Mouse (Mus musculus): ENCODE data around the gene Zfp512b.

Zfp512b gene

DNA sequence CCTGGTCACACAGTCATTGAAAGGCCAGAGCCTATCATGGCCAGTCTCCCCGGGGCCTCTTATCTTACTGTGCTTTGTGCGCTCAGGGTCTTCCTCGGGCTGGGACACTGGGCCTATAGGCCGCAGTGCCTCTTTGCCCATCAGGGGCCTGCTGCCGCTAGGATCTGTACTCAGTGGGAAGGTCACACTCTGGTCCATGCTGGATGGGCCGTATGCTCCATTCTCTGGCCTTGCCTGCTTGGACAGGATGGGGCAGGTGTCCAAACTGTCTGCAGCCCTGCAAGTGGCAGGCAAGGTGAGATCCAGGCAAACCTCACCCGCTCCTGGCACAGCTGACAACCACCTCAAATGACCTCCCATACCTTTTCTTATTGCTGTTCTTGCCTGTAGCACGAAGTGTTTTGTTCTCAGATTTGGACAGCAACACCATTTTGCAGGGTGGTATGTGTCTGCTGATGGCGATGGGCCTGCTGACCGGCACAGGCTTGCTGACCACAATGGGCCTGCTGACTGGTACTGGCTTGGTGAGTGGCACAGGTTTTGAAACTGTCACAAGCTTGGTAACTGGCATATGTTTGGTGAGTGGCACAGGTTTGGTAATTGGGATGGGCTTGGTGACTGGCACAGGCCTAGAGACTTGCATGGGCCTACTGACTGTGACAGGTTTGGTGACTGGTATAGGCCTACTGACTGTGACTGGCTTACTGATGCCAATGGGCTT lies 3.4 kb downstream of the Zfp512b start:
- no peak for DNase-seq

DNA sequence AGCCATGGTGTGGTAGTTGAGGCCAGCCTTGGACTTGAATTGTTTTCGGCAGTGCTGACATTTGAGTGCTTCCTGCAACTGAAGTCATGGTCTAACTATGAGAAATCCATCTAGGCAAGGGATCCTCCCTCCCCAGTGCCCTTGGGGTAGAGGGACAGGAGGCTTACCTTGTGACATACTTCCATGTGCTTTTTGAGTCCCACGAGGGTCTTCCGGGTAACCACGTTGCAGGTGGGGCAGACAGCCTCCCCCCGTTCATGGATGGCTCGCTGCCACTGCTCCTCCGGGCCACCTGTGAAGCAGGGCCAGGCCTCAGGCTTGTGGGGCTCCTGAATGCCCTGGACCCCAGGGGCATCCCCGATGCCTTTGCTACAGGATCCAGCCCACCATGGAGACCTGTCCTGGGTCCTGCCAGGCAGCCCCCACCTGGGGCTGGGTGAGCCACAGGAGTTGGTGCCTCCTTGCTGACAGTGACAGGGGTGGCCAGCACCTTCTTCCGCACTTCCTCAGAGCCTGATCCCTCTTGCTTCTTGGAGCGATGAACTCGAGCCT lies 4.3 kb downstream of the Zfp512b start:
- DNase-seq, result no peak

DNA sequence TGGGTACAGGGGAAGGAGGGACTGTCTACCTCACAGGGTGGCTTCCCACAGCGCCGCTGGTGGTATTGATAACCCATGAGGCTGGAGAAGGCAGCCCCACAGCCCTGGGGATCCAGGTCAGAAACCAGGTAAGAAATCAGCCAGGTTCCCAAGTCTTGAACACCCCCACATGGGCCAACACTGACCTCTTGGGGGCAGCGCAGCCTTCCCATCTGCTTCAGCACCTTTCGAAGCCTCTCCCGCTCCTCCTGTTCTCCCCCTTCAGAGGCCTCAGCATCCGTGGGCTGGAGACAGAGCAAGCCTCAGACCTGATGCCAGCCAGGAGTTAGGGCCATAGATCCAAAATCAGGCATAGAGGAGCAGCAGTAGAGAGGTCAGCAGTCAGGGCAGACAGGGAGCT lies 4.8 kb downstream of the Zfp512b start:
- DNase-seq, result no peak

DNA sequence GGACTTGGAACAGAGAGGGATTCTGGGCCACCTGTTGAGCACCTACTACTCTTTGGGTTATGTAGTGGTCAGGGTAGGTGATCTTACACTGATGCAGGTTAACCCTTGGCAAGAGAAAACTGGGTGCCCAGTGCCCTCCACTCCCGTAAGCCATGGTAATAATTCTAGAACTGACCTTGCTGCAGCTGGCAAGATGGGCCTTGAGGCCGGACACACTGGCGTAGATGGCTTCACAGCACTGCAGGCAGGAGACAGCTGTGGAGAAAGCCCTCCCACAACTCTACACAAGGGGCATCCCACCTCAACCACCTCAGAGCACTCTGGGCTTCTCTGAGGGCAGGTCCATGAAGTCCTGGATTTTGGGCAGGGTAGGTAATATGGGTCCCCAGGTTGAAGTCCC lies 6.5 kb downstream of the Zfp512b start:
- no peak for DNase-seq

DNA sequence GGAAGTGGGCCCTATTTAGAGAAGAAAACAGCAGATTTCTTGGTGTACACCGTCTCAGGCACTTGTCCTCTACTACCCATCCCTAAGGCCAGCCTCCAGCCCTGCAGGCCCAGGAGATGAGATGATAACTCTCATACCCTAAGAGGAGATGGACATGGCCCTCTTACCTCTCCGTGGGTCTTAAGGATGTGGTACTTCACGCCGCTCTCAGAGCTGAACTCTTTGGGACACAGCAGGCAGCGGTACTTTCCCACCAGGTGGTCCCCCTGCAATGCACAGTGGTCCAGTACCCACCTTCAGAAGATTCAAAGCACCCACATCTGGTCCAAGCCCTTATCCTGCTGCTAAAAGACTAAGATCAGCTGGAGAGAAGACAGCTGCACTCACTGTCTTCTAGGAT lies 7.1 kb downstream of the Zfp512b start:
- no peak for DNase-seq

DNA sequence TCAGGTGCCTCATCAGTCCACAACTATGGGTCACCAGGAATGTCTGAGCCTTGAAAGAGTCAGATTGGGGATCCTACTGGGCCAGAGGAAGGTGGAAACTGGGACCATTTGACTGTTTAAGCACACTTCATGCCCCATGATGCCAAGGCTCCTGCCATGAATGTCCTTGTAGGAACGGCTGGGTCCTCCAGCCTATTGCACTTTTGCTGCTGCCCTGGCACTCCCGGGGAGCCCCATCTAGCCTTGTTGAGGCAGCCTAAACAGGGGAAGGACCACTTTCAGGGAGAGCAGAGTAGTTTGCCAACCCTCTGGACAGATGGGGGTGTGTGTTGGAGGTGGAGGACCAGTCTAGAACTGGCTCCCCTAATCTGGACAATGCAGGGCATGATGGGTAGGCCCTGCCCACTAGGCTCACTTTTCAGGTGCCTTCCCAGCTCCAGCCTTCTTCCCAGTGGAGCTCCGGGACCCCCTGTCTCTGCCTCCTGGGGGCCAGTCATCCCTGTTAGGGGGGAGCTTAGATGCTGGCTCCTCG lies 8.1 kb downstream of the Zfp512b start, which contains the start of gene Uckl1:
Uckl1 (minus strand) TSS at position 482 of the 532 bp plus-strand sequence.
- DNase-seq, result no peak

DNA sequence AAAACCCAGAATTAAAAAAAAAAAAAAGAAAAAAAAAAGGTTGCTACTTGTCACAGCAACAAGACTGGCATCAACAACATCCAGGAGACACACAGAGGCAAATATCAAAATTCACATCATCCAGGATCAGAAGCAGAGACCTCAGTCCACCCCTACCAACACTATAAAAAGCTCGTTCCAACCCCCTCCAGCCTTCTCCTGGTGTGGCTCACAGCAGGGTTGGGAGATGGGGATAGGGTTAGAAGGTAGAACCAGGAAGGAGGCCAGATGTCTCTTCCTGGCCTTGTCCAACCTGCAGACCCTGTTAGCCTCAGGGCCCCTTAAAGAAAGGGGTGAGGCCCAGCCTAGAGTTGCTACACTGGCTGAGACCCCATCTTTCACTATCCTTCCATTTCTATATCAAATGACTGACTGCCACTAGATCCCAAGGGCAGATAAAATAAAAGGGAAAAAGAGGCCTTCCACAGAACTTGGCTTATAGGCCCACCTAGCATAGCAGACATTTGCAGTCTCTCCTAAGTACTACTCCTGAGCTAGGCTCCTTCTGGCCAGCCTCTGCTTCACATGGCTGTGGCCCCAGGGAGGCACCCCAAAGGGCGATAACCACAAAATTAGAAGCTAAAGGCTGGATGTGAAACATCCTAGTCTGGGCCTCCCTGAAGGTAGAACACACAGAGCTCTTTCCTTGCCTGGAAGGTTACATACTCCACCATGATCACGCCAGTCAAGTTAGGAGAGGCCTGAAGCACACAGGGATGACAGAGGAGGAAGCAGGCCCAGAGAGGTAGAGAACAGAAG lies 8.9 kb downstream of the Zfp512b start:
- no peak for DNase-seq

DNA sequence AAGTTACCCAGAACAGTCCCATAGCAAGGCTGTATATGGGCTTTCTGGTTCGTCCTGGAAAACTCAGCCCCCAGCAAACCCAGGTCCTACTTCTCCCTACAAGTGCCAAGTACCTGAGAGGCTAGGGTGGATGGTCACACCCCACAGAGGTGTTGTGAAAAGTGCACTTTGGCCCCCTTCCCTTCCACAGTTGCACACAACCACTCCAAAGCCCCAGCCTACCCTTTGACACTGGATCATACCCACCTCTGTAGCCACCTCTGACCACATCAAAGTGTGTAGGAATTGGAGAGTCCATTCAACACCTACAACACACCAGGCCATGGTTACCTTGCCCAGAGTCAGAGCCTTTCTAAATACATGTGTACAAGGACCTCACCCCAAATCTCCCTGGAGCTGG lies 9.7 kb downstream of the Zfp512b start:
- DNase-seq, result no peak

DNA sequence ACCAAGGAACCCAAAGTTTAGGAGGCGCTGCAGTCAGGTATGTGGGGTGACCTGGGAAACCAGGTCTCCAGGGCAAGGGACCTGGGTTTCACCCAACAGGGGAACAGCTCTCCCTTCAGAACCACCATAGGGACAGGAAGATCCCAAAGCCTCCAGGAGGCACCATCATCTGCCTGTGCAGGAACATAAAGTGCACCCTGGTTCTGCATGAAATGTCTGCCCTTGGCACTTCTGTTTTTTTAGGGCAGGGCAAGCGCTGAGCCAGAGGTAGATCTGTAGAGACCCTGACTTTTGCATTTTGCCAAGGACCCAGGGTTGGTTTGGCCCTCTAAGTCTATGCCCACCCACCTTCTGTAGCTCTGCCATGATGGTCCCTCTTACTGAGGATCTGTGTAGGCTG lies 10.2 kb downstream of the Zfp512b start:
- DNase-seq, result no peak

DNA sequence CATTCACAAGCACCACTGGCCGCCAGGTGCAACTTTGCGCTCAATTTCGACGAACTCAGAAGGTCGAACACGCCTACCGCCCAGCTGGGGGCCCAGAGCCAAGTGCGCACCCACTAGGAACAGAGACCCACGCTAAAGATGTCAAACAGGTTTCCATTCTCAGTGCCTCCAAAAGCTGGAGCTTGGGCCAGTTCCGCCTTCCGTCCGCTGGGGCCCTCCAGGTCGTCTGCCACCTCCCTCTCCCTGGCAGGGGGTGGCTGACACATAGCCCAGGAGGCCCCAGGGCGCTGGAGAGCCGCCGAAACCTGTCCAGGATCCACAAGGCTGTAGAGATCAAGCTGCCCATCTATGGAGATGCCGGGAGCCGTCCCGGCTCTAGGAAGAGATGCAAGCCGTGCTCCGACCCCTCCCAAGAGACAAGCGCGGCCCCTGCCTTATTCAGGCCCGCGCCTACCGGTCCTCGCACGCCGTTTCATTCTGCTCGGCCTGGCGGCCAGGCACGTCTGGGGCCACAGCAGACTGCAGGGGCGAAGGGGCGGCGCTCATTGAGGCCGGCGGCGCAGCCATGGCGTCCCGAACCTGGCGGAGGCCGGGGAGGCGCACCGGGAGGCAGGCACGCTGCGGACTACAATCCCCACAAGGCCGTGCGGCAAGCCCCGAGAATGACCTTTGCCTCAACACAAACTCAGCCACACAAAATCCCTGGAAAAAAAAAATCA lies 11.0 kb downstream of the Zfp512b start:
- peak; percentile 89 for DNase-seq

DNA sequence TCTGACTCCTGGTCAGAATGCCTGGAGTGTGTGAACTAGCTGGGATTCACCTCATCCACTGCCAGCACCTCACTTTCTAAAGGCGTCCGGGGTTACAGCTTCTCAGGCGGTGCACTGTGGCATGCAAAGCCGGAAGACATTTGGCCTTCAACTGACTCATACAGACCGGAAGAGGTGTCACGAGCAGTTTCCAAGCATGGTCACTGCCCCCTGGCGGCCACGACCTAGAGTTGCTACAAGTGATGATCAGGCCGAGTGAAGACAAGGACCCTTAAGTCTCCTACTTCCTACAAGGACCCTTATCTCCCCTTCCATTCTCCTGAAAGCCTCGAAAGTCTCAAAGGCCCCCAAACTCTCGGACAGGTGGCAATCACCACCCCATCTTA lies 11.6 kb downstream of the Zfp512b start:
- peak; percentile 87 for DNase-seq

DNA sequence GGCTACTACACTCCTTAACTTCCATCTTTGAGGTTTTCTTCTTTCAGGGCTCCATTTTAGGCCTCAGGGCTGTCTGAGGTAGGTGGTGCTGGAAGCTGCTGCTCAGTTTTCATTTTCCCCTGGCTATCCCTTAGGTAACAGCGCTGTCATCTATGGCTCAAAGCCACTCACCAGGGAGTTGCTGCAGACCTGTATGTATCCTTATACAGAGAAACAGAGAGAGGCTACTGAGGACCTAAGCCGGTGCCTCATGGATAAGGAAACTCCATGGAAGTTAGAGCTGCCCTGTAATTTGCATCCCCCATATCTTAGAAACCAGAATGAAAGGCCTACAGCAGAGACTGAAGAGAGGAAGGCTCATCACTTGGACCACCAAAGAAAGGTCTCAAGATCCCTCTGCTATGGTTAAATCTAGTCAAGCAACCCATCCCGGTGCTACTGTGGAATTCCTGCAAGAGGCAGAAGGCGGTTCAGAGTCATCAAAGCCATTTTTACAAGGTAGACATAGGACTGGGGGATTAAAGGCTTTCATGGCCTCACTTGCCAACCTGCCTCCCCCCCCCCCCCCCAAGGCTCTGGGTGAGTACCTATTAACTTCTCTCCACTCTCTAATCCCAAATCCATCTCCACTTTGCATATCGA lies 12.4 kb downstream of the Zfp512b start:
- no peak for DNase-seq

DNA sequence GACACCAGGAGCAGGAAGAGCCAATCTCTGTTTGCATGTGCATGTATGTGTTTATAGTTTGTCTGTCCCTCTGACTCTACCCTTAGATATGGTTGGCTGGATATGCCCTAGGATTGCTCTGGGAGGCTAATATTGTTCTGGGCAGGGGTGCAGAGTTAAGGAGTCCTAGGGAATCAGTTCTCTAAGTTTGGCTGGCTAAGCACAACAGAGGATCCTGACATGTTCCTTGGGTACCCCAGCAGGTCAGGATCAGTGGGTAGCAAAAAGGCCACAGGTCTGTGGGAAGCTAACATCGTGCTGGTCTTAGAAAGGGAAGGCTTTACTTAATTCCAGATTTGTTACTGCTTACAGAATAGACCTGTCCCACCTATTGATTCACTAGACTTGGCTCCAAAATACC lies 12.9 kb downstream of the Zfp512b start:
- DNase-seq, result no peak

DNA sequence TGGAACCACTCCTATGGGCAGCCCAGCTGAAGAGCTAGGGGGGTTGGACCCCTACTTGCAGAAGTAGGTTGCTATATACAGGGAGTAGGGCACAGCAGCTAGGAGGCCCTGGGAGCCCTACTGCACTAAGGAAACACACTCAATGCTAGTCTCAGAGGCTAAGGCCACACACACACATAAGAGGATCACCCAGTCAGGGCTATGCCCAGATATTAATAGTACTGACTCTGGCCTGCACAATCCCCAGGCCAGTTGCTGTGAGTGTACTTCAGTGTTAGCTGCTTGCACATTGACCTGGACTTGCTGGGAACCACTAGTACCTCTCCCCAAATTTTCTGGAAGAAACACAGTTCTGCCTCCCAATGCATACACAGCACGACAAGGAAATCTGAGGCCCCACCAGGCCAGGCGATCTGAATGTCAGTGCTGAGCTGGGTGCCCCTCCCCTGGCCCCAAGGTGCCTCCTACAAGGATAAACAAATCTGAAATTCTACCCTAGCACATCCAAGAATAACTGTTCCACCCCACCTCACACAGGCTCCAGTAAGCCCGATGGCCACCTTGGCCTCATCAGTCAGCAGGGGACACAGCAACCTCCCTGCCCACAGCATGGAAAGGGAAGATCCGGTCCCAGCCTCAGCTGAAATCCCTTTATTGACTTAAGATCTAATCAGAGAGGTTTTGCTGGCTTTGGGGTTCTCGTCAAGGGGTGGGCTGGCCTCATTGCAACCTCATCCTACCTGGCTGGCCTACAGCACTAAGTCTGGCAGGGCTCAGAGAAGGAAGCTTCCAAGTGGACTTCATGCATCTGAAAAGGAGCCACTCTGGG lies 13.6 kb downstream of the Zfp512b start:
- no peak for DNase-seq

DNA sequence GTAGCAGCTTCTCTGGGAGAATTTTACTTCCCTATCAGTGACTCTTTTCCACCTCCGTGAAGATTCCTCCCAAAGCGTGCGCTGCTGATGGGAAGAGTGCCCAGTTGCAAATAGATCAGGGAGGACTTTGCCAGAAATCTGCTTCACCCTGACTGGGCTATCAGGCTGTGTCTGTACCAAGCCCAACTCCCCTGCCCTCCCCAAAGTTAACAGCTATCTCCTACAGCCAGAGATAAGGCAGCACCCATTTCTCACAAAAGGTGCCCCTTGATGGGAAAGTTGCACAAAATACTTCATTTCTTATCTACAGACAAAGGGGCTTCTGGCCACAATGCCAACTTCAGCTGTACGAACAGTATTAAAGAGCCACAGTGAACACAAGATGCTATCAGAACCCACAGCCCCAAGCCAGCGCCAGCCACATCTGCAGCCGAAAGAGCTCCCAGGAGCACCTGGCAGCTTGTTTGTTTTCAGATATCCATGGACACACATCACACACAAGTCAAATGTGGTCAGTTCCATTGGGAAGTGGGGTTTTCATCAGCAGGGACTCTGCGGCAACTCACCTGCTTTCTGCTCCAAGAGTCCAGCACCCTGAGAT lies 14.5 kb downstream of the Zfp512b start:
- no peak for DNase-seq

DNA sequence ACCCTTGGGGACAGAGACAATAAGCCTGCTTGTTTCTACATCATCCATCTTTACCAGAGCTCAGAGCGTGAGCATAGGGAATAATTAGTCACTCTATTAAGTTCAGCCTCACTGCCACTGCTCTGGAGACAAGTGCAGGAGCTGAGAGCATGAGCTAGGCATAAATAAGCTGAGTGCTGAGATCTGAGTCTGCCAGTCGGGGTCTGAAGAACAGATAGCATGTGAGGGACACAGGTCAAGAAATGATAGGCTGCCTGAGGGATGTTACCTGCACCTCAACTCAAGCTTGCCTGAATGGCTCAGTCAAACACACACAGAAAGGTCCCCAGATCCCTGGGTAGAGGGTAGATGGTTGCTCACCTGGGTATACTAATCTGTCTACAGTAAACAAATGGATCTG lies 15.5 kb downstream of the Zfp512b start:
- no peak for DNase-seq

DNA sequence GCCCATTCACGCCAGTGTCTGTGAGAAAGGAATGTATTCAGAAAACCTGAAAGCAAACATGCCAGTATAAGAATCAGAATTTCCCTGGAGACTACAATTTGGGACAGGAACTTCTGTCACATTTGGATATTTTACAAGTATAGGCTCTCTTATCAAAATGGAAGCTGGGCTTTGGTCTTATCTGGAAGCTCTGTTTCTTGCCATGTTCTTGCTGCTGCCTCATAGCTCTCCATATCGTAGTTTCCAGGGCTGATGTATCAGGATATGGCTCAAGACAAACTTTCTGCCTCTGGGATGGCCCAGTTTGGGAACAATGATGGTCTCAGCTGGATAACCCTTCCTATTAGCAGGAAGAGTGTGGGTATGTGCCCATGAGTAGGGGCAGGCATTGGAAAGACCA lies 16.0 kb downstream of the Zfp512b start:
- no peak for DNase-seq

DNA sequence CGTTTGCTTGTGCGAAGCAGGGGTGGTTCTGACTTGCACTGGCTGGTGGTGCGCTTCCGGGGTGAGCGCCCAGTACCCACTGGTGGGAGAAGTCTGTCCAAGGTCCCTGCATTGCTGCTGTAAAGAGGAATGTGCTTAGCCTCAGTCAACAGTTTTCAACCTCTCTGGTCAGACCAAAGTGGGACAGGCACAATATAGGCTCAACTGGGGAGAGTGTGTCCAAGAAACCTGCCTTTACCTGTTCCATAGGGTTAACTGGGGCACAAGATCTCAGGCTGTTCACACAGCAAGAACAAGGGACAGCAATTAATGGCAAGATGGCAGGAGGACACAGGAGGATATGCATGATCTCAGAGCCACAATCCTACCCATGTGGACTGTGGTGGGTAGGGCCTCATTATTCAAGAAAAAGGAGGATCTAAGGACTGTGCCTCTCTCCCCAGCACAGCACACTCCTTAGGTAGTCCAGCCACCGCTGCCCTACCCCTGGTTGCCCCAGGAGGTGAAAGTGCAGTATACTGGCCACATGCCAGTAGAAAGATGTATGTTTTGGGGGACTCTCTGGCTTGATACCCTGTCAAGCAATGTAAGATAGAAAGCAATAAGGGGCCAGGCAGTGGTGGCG lies 17.6 kb downstream of the Zfp512b start:
- no peak for DNase-seq

DNA sequence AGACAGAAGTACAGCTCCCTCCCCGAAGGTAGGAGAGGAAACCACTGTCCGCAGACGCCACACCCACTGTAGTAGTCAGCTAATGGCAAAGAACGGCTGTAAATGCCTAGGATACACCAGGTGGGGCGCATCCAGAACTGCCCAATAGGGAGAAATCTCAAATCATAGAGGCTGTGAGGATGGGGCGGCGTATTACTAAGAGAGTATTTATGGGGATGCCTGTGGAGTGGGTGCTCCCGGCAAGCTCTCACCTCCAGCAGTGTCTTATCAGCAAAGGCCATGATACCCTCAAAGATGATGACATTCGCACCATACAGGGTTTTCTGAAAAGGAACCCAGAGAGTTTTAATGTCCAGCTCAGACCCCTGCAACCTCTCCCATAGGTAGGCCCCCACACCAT lies 18.6 kb downstream of the Zfp512b start:
- DNase-seq, result no peak

Data from thymus, postnatal 14 days (tissue).